9 mouse cellular contexts compared by ENCODE assay signal in the genomic region with DNA sequence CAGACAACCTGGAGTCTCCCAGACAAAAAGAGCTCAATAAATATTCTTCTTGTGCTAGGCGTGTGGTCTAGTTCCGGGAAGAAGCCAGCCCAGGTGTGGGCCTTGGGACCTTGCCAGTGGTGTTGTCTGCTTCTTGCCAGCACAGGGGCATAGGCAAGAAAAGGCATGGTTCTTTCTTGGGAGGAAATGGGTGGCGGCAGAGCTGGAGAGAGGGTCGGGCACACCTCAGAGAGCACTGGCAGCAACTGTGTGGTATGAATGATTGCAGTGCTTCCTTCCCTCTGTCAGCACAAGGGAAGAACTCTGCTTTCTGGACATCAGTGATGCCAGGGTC.
A peak's percentile ranks its signal among the peaks of the same experiment; 100 is the strongest.
DNase-seq lines count a peak whose midpoint lies in the region; ATAC-seq and TF ChIP-seq lines count a peak whose summit lies in the region.
"Had no signal": no experiment of that assay in that cellular context is flagged by ENCODE, and none has a peak within 500 bp of the region (broad histone marks: within the 10 kb centered on the region; RNA-seq: fewer than 3 reads in every experiment).

No protein-coding gene starts in this region.

- DNase-seq in gastrocnemius, adult 2 months: no peak
- no peak for DNase-seq in gastrocnemius, postnatal 36 days
- peak; percentile 58 for DNase-seq in thymus, postnatal 0 days (ENCODE audit: low spot score)
- DNase-seq in thymus, postnatal 10 days (ENCODE audit: low spot score in 2 of 2): no peak
- DNase-seq in right cerebral cortex, postnatal 14 days: no peak
- DNase-seq in frontal cortex, postnatal 10 days (ENCODE audit: low spot score in 2 of 2): no peak
- DNase-seq: lung, adult 2 months had no signal

- H3K27ac ChIP-seq in gastrocnemius, adult 2 months: 0 out of 2 replicates have a peak overlapping the region, but pooled peaks have one; percentile 6

- TF ChIP-seq CTCF in gastrocnemius, adult 2 months (IDR thresholded peaks at IDR 0.05): no peak

- ATAC-seq in megakaryocyte, adult 5-6 weeks (ENCODE audit: poor library complexity, severe bottlenecking): peak; percentile 16; the same call in 1 of the 2 replicates
- no peak for ATAC-seq in frontal cortex, adult (ENCODE audit: low TSS enrichment)

- intact Hi-C loops in gastrocnemius, adult 2 months (cut with DNase I): no loop called here
- intact Hi-C loops in gastrocnemius, postnatal 36 days (cut with DNase I): no loop called here

- no peak overlapping the region for H3K4me3 ChIP-seq in gastrocnemius, adult 2 months
